Mouse (Mus musculus) lung, adult 2 months (tissue): ENCODE data around the gene Ptpn11.

Experiments used
- CTCF ChIP-seq: fragments of 200-500 bp; IDR thresholded peaks from 2 replicates; pipeline ENCODE4 v1.5.1; 2011; ENCODE audit warnings: mild to moderate bottlenecking, low read length, control low read depth; ENCODE audit not compliant: insufficient read depth
- POLR2A ChIP-seq: fragments of 200-500 bp; IDR thresholded peaks from 2 replicates; pipeline ENCODE4 v1.6.1; 2011; ENCODE audit warnings: low read depth, mild to moderate bottlenecking, control low read depth, low read length, borderline replicate concordance; ENCODE audit errors: extremely low read depth

GRCm38 (mm10) chr5:121210601-121210924, 19.4 kb upstream of the Ptpn11 start:
- TF ChIP-seq CTCF (no peak), POLR2A (no peak)
